Mouse (Mus musculus) granulocyte monocyte progenitor cell, adult 5-6 weeks (primary cell): Measurements from ENCODE around the gene Lmx1b. TPM values are rescaled to one million over a fixed set of nuclear protein-coding genes. Genes with fewer than 3 reads are reported as not detected.

Source experiments
- ATAC-seq: replicated peaks from 2 replicates; pipeline ENCODE4 v1.8.0; 2016; ENCODE audit warnings: mild to moderate bottlenecking, moderate TSS enrichment, inconsistent platforms; ENCODE audit not compliant: poor library complexity, severe bottlenecking
- total RNA-seq, 2 experiments: library from RNA; stranded (forward) in 1 of 2; stranded (reverse) in 1 of 2; fragments of 200-712, 200-1000 nt in 1 of 2; fragments of >200 nt in 1 of 2; fragmentation: Nextera tagmentation in 1 of 2; gene quantifications; 2 replicates each; pipeline ENCODE4 v1.2.3; 2014 to 2017

The Lmx1b gene
- total RNA-seq, 2 experiments from 2014 or later: not detected

DNA sequence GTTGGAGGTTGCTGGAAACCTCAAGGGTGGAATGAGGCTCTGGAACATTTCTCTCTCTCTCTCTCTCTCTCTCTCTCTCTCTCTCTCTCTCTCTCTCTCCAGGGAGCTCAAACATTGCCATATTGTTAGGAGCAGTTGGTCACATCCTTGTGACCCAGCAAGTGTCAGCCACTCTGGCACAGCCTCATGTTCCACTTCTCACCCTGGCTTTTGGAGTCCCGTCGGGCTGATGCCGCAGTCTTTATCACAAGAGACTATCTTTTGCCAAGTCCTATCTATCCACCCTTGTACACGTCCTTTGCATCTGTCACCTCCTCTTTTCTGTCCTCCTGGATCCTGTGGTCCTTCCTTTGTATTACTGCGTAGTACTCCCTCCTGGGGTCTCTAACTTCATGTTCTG lies 94.3 kb downstream of the Lmx1b start:
- ATAC-seq: no peak

GRCm38 (mm10) chr2:33544781-33545566 lies 95.3 kb downstream of the Lmx1b start:
- ATAC-seq: no peak

DNA sequence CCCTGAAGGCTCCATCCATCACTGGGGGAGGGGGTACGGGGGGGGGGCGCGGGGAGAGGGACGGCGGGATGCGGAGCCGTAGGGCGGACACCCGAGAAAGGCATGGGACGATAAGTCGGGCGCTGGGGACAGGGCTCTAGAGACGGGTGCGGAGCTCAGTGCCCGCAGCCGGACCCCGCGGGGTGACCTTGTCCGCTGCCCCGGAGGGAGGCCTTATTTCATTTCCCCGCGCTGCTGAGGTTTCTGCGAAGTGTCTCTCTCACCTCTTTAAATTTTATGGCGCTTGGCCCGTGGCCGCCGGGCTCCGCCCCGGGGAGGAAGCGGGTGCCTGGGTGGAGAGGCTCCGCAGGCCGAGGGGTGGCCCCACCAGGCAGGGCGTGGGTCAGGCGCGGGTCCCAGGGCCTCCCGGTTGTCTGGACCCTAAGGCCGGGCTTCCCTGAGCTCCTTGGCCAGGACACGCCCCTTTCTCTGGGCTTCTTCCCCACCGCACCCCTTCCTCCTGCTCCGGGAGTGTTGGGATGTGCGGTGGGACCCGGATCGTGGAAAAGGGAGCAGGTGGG lies 96.0 kb downstream of the Lmx1b start:
- no peak for ATAC-seq

DNA sequence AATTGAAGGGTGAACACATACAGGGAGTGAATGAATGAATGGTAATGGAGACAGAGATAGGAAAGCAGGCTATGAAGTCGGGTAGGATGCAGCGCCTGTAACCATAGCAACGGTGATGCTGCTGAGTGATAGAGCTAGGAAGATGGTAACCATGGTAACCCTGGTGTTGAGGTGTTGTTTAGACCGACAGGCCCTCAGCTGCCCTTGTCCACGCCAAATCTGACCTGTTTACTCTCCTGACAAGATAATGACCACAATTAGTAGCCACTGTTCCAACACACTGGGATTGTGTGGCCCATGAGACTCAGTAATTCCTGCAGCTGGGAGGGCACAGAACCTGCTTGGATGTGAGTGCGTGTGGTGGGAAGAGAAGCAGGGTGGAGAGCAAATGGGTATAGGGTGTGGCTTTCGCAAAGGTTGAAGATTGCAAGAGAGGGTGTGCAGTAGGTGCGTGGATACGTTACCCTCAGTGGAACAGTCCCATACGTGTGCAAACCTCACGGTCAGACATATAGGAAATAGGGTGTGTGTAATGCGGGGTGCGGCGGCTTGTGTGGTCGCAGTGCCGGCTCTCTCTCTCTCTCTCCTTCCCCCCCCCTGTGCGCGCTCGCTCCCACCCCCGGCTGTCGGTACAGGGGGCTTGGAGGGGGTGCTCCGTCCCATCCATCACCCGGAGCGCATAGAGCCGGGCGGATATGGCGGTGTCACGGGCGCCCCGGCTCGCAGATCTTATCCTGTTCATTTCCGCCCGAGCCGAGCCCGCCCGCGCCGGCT lies 96.7 kb downstream of the Lmx1b start:
- ATAC-seq: peak; percentile 12; the same call in 1 of the 2 replicates

DNA sequence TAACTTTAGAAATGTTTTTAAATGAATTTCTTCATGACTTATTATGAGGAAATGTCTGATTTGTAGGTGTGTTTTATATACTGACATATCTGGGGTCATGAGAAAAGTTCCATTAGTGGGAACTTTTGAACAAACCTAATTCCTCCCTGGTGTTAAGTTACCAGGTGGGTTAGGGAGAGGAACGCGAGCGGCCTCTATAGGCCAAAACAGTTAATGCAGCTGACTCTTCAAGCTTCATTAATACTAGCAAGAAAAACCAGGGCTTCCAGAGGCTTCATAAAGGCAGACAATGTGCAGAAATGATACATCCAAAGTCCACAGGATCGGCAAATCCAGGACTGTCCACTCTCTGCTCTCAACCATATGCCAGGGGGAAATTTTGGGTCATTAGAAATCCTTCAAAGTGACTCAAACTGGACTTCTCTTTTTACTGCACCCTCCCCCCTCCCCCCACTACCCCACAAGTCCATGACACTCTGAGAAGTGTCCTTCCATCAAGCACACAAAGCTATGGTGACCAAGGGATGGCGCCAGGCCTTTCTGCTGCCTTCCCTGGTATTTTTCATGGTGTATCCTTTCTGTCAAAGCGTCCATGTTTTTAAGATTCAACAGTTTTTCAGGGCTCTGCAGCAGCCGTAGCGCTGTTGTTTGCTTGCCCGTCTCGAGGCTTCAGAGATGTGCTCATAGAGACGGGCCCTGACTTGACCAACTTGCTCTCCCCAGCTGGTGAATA lies 97.4 kb downstream of the Lmx1b start:
- no peak for ATAC-seq

- ATAC-seq: no peak
Observed at GRCm38 (mm10) chr2:33525274-33526055, 114.8 kb downstream of the Lmx1b start.

- ATAC-seq: no peak
Observed at GRCm38 (mm10) chr2:33515856-33516255, 124.5 kb downstream of the Lmx1b start.

- no peak for ATAC-seq
Observed at GRCm38 (mm10) chr2:33515431-33515830, 124.9 kb downstream of the Lmx1b start.

Other genes with a start within 250 kb of the Lmx1b start
- gene Zbtb34, start 209.2 kb downstream of the Lmx1b start, total RNA-seq (2014; fragmentation: Nextera tagmentation): 23.7 and 32.0 TPM in 2 replicates
- gene Zbtb34, start 209.2 kb downstream of the Lmx1b start, total RNA-seq (2017): 8.6 and 20.6 TPM in 2 replicates
- gene Zbtb43, start 172.0 kb downstream of the Lmx1b start, total RNA-seq (2014; fragmentation: Nextera tagmentation): 8.5 and 9.9 TPM in 2 replicates
- gene Zbtb43, start 172.0 kb downstream of the Lmx1b start, total RNA-seq (2017): 10.4 and 10.7 TPM in 2 replicates
- gene Mvb12b, start 247.4 kb upstream of the Lmx1b start, total RNA-seq (2014; fragmentation: Nextera tagmentation): 46.2 and 58.5 TPM in 2 replicates
- 14.7 and 16.6 TPM in 2 replicates for gene Mvb12b, start 247.4 kb upstream of the Lmx1b start, total RNA-seq (2017)